Mouse (Mus musculus) retina, embryonic 14.5 days (tissue): ENCODE measurements around the gene Lpar5.

Source experiments
- DNase-seq: peaks from one replicate; pipeline ENCODE4 v3.0.0-alpha.2; 2015; ENCODE audit warnings: low spot score

Lpar5 gene

DNA sequence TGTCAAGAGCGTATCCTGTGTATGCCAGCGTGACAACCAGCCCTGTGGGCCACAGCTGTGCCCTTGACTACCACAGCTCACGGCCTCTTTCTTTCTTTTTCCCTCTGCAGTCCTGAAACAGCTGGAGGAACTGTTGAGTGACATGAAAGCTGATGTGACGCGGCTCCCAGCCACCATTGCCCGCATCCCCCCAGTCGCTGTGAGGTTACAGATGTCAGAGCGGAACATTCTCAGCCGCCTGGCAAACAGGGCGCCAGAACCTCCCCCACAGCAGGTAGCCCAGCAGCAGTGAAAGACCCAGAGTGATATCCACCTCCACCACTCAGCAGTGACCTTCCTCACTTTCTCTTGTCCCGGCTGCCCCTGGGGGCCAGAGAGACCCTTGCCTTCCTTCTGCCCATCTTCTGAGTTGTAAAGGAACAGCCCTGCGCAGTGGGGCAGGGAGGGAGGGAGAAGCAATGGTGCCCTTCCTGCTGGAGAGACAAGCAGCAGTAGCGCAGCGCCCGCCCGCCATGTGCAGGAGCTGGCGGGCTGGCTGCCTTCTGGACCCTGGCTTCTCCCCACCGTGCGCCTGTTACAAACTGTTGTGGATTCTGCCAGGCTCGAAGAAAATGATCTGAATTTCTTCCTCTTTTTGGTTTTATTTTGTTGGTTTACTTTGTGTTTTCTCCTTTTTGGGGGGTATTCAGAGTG, 62.1 kb downstream of the Lpar5 start:
- DNase-seq: no peak

DNA sequence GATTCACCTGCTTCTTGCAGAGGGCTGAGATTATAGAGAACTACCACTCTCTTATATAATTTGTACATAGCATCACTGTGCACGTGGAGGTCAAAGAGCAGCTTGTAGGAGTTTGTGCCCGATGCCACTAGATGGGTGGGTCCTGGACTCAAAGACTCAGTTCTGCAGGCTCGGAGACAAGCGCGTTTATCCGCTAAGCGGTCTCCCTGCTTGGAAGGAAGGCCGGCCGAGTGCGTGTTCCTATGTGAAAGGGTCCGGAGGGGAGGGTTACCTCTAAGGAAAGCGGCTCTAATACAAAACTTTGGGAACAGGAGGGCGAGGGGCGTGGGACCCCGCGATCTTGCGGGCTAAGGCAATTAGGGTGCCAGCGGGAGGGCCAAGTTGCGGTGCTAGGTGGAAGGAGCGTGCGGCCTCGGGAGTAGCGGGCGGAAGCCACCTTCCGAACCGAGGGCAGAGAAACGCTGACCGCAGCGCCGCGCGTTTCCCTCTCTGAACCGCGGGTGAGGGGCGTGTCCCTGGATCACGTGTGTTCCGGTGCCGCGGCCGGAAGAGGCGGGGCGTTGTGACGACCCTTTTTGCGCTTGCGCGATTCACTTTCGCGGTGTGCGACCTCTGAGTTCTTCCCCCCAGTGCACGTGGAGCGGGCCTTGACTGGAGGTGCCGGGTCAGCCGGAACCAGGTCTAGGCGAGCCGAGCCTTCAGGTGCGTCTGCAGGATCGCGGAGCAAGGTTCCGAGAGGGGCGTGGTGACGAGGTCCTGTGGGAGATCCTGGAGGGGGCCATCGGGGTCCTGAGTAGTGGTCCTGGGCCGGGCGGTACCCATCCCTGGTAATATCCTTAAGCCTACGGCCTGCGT, 63.8 kb downstream of the Lpar5 start, which contains the start of gene Nop2:
Gene Nop2 (plus strand): TSS at position 608 of the 855 bp plus-strand sequence.
- peak; percentile 97 for DNase-seq
